Mouse (Mus musculus): ENCODE results near the gene Tubg1.
"Not testable (repeated sequence)": the region's sequence is repeated elsewhere in the genome, so short reads cannot be mapped to it uniquely, and the experiment has no call there.

Gene Tubg1

GRCm38 (mm10) chr11:101098231-101098630 is 21.5 kb upstream of the Tubg1 start:
- DNase-seq (ENCODE audit: low read depth, low spot score): no peak

- no peak for DNase-seq (ENCODE audit: low read depth, low spot score)
Observed at GRCm38 (mm10) chr11:101103011-101103410, 16.7 kb upstream of the Tubg1 start.

- DNase-seq (ENCODE audit: low read depth, low spot score): no peak
Observed at GRCm38 (mm10) chr11:101109351-101109750, 10.4 kb upstream of the Tubg1 start.

- DNase-seq (ENCODE audit: low read depth, low spot score): no peak
Observed at GRCm38 (mm10) chr11:101110708-101111107, 9.0 kb upstream of the Tubg1 start.

GRCm38 (mm10) chr11:101111178-101111577 is 8.6 kb upstream of the Tubg1 start:
- no peak for DNase-seq (ENCODE audit: low read depth, low spot score)

- DNase-seq (ENCODE audit: low read depth, low spot score): no peak
Observed at GRCm38 (mm10) chr11:101112186-101112585, 7.6 kb upstream of the Tubg1 start.

- no peak for DNase-seq (ENCODE audit: low read depth, low spot score)
Observed at GRCm38 (mm10) chr11:101115564-101115963, 4.2 kb upstream of the Tubg1 start.

GRCm38 (mm10) chr11:101118105-101118504 is 1.6 kb upstream of the Tubg1 start:
- DNase-seq (ENCODE audit: low read depth, low spot score): no peak

- DNase-seq (ENCODE audit: low read depth, low spot score): no peak
Observed at GRCm38 (mm10) chr11:101119131-101119760, 492 bp upstream of the Tubg1 start.

- DNase-seq (ENCODE audit: low read depth, low spot score): no peak
Observed at GRCm38 (mm10) chr11:101120545-101121188, 929 bp downstream of the Tubg1 start.

GRCm38 (mm10) chr11:101124494-101124893 is 4.8 kb downstream of the Tubg1 start:
- not testable (repeated sequence) for DNase-seq (ENCODE audit: low read depth, low spot score)

- not testable (repeated sequence) for DNase-seq (ENCODE audit: low read depth, low spot score)
Observed at GRCm38 (mm10) chr11:101125008-101125407, 5.3 kb downstream of the Tubg1 start.

GRCm38 (mm10) chr11:101127075-101127474 is 7.3 kb downstream of the Tubg1 start:
- DNase-seq (ENCODE audit: low read depth, low spot score): no peak

- no peak for DNase-seq (ENCODE audit: low read depth, low spot score)
Observed at GRCm38 (mm10) chr11:101128996-101129577, 9.3 kb downstream of the Tubg1 start.

GRCm38 (mm10) chr11:101130056-101130756 is 10.5 kb downstream of the Tubg1 start:
- no peak for DNase-seq (ENCODE audit: low read depth, low spot score)

GRCm38 (mm10) chr11:101131187-101131586 is 11.4 kb downstream of the Tubg1 start:
- DNase-seq (ENCODE audit: low read depth, low spot score): no peak

- no peak for DNase-seq (ENCODE audit: low read depth, low spot score)
Observed at GRCm38 (mm10) chr11:101131701-101132100, 12.0 kb downstream of the Tubg1 start.

GRCm38 (mm10) chr11:101133037-101133436 is 13.3 kb downstream of the Tubg1 start:
- DNase-seq (ENCODE audit: low read depth, low spot score): no peak

GRCm38 (mm10) chr11:101134217-101134865 is 14.6 kb downstream of the Tubg1 start:
- no peak for DNase-seq (ENCODE audit: low read depth, low spot score)

- DNase-seq (ENCODE audit: low read depth, low spot score): no peak
Observed at GRCm38 (mm10) chr11:101137000-101137399, 17.3 kb downstream of the Tubg1 start.

GRCm38 (mm10) chr11:101138536-101139181 is 18.9 kb downstream of the Tubg1 start:
- no peak for DNase-seq (ENCODE audit: low read depth, low spot score)

All from embryo, embryonic 11.5 days (tissue).